Mouse (Mus musculus) inflammation-experienced regulatory T-cells, adult 16 weeks (primary cell): ENCODE data around the gene Gm29797. TPM values are rescaled to one million over a fixed set of nuclear protein-coding genes. Genes with fewer than 3 reads are reported as not detected.

ENCODE experiments used
- polyA plus RNA-seq: library from polyadenylated mRNA; unstranded; fragments of 100-300 nt; shearing (Covaris generic); gene quantifications from one replicate; pipeline ENCODE4 v1.2.1, GENCODE M21; 2017

Gene Gm29797
- polyA plus RNA-seq, result not detected

GRCm38 (mm10) chr2:181656734-181657133, at the start of gene Gm29797:
Gene Gm29797 (plus strand): TSS chr2:181657034.

GRCm38 (mm10) chr2:181671326-181671725, 14.5 kb downstream of the Gm29797 start, which contains the start of gene Sox18:
Gene Sox18 (minus strand): TSS chr2:181671640.

DNA sequence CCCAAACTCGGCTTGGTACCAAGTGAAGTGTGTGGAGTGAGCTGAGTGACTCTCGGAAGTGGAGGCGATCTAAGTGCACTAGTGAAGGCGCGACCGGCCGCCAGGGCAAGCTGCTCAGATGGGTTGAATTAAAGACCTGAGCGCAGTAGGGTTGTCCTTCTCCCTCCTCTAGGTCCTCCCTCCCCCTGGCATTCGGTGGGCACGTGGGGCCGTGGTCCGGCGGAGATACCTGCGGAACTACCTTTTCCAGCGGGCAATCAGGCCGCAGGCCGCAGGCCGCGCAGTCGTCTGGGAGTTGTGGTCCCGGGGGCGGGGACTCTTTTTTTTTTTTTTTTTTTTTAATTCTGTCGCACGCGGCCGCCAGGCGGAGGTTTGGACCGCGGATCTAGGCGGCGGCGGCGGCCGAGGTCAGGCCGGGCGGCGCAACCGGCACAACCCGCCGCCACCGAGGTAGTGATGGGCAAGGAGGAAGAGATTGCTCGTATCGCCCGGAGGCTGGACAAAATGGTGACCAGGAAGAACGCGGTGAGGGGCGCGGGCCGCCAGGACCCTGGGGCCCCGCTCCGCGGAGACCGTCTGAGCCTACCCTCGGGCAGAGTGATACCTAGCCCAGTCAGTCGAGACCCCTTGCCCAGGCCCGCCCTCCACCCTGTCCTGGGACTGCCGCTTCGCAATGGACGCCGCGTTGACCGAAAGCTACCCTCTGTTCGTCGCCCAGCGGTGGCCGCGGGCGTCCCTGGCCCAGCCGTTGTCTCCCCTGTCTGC, 23.3 kb downstream of the Gm29797 start, which contains the start of gene Tcea2:
Gene Tcea2 (plus strand): TSS at position 360 of the 765 bp plus-strand sequence.

GRCm38 (mm10) chr2:181693339-181694280, 36.8 kb downstream of the Gm29797 start, which contains the start of gene Rgs19:
Gene Rgs19 (minus strand): TSS chr2:181693977.

GRCm38 (mm10) chr2:181698241-181698640, 41.4 kb downstream of the Gm29797 start, which contains the start of gene Lkaaear1:
Gene Lkaaear1 (minus strand): TSS chr2:181698442.

Other genes starting within 250 kb of the Gm29797 start
- gene Zbtb46, start 197.6 kb upstream of the Gm29797 start, polyA plus RNA-seq, result 1.9 TPM
- not detected for gene Abhd16b, start 163.8 kb upstream of the Gm29797 start, polyA plus RNA-seq
- gene Tpd52l2, start 159.9 kb upstream of the Gm29797 start, polyA plus RNA-seq, result 93.7 TPM
- 122 TPM for gene Dnajc5, start 136.5 kb upstream of the Gm29797 start, polyA plus RNA-seq
- 242 TPM for gene Uckl1, start 72.1 kb upstream of the Gm29797 start, polyA plus RNA-seq
- gene Prpf6, start 65.2 kb upstream of the Gm29797 start, polyA plus RNA-seq, result 120 TPM
- 17.0 TPM for gene Zfp512b, start 64.2 kb upstream of the Gm29797 start, polyA plus RNA-seq
- gene Samd10, start 57.8 kb upstream of the Gm29797 start, polyA plus RNA-seq, result 11.0 TPM
- gene Sox18, start 14.6 kb downstream of the Gm29797 start, polyA plus RNA-seq, result not detected
- gene Tcea2, start 23.3 kb downstream of the Gm29797 start, polyA plus RNA-seq, result 26.7 TPM
- gene Rgs19, start 36.9 kb downstream of the Gm29797 start, polyA plus RNA-seq, result 241 TPM
- gene Lkaaear1, start 41.4 kb downstream of the Gm29797 start, polyA plus RNA-seq, result not detected
- gene Oprl1, start 58.0 kb downstream of the Gm29797 start, polyA plus RNA-seq, result 0.16 TPM
- not detected for gene Myt1, start 106.3 kb downstream of the Gm29797 start, polyA plus RNA-seq
- 102 TPM for gene Pcmtd2, start 180.8 kb downstream of the Gm29797 start, polyA plus RNA-seq
- gene Polr3k, start 207.3 kb downstream of the Gm29797 start, polyA plus RNA-seq, result 39.6 TPM